Mouse (Mus musculus) neural tube, embryonic 12.5 days (tissue): ENCODE data around the gene Ksr2. TPM values are rescaled to one million over a fixed set of nuclear protein-coding genes. Genes with fewer than 3 reads are reported as not detected.
"Not testable (repeated sequence)": the region's sequence is repeated elsewhere in the genome, so short reads cannot be mapped to it uniquely, and the experiment has no call there.

ENCODE experiments used
- ATAC-seq: fragments of 200-750 bp; cut with Nextera tagmentation; 2 replicates; pipeline ENCODE4 v1.8.0; 2017; ENCODE audit warnings: low read depth, mild to moderate bottlenecking, moderate TSS enrichment, moderate library complexity; ENCODE audit not compliant: low FRiP score
- H3K27ac ChIP-seq: fragments of 300-500 bp; sonication (generic); 2 replicates; pipeline ENCODE4 v1.5.1; 2016
- H3K27me3 ChIP-seq: fragments of 300-500 bp; sonication (generic); replicated peaks from 2 replicates; pipeline ENCODE4 v1.6.1; 2016; ENCODE audit warnings: mild to moderate bottlenecking
- H3K36me3 ChIP-seq: fragments of 300-500 bp; sonication (generic); 2 replicates; pipeline ENCODE4 v1.6.1; 2016; ENCODE audit warnings: mild to moderate bottlenecking
- H3K4me1 ChIP-seq: fragments of 300-500 bp; sonication (generic); 2 replicates; pipeline ENCODE4 v1.6.1; 2016
- H3K4me2 ChIP-seq: fragments of 300-500 bp; sonication (generic); replicated peaks from 2 replicates; pipeline ENCODE4 v1.6.1; 2016; ENCODE audit warnings: mild to moderate bottlenecking
- H3K4me3 ChIP-seq: fragments of 300-500 bp; sonication (generic); 2 replicates; pipeline ENCODE4 v1.5.1; 2016
- H3K9ac ChIP-seq: fragments of 300-500 bp; sonication (generic); 2 replicates; pipeline ENCODE4 v1.6.1; 2016; ENCODE audit warnings: mild to moderate bottlenecking
- H3K9me3 ChIP-seq: fragments of 300-500 bp; sonication (generic); 2 replicates; pipeline ENCODE4 v1.6.1; 2016; ENCODE audit warnings: mild to moderate bottlenecking
- WGBS: fragments of 180-500 bp; shearing (Covaris S2); methylation state at CpG from one replicate; pipeline ENCODE4 v1.1.7; 2016; 5-methylcytosine and 5-hydroxymethylcytosine counted together
- polyA plus RNA-seq: library from polyadenylated mRNA; unstranded; fragments of >200 nt; fragmentation: Nextera tagmentation; extraction: Ambion mirVana; gene quantifications from 2 replicates; pipeline ENCODE4 v1.2.1, GENCODE M21; 2016

Ksr2 gene
- polyA plus RNA-seq, 1 experiment from 2014 or later: 3.4 TPM

GRCm38 (mm10) chr5:117607761-117608309 is 194.0 kb downstream of the Ksr2 start:
- H3K27ac ChIP-seq: no peak overlapping the region
- WGBS: 71% methylated on average over 15 of the region's 15 CpGs
- no peaks in the 10 kb centered on the region for H3K36me3 ChIP-seq
- H3K4me3 ChIP-seq: no peak overlapping the region
- H3K27me3 ChIP-seq: no peaks in the 10 kb centered on the region
- ATAC-seq: no peak
- H3K9me3 ChIP-seq: no peaks in the 10 kb centered on the region
- H3K4me2 ChIP-seq: no peak overlapping the region
- H3K9ac ChIP-seq: no peak overlapping the region
- H3K4me1 ChIP-seq: no peaks in the 10 kb centered on the region

DNA sequence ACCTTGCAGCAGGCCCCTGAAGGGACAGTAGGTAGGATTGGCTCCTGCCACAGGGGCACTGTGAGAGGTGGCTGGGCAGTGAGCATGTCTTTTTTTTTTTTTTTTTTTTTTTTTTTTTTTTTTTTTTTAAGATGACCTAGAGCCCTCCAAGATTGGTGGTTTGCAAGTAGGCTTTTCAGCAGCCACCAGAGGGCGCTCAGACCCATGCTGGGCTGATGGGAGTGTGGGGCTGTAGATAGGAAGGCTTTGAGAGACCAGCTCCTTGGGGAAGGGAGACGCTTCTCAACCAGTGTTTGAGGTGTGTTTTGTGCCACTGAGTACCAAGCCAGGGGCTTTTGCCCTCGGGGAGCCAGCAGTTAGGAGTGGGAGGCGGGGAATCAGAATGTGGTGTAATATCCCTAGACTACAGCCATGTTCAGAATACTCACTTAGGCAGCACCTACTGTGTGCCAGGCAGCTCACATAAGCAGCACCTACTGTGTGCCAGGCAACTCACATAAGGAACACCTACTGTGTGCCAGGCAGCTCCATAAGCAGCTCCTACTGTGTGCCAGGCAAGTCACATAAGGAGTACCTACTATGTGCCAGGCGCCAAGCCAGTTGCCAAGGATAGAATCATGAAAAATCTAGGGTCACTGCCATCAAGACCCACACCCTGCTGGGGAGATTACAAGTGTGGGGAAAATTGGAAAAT is 200.7 kb downstream of the Ksr2 start:
- no peak for ATAC-seq
- Histone ChIP-seq H3K27me3 (no peaks in the 10 kb centered on the region), H3K4me3 (no peak overlapping the region), H3K9me3 (no peaks in the 10 kb centered on the region), H3K36me3 (no peaks in the 10 kb centered on the region), H3K9ac (no peak overlapping the region), H3K27ac (no peak overlapping the region), H3K4me2 (no peak overlapping the region), H3K4me1 (no peaks in the 10 kb centered on the region)
- WGBS: 38% methylated on average over 5 of the region's 5 CpGs

DNA sequence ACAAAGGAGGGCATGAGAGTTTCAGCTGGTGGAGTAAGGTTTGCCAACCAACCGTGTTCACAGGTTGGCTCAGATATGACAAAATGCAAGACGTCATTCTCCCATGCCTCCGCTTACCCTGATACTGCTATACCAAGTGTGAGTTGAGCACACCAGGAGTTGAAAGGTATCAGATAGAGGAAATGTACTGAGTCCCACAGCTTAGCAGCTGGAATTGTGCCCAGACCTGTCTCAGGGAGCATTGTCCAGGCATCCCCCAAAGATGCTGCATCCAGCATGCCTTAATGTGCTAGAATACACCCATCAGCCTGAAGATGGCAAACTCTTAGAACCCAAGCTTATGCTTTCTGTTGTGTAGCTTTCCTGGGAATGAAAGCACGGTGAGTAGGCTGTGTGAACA is 206.5 kb downstream of the Ksr2 start:
- ATAC-seq: no peak
- Histone ChIP-seq H3K4me1 (no peaks in the 10 kb centered on the region), H3K9me3 (no peaks in the 10 kb centered on the region), H3K9ac (no peak overlapping the region), H3K36me3 (no peaks in the 10 kb centered on the region), H3K4me2 (no peak overlapping the region), H3K27ac (no peak overlapping the region), H3K27me3 (0 out of 2 replicates have a peak, but pooled peaks cover 4% of the 10 kb centered on the region), H3K4me3 (no peak overlapping the region)
- WGBS: 87% methylated on average over 4 of the region's 4 CpGs

- Histone ChIP-seq H3K4me1 (peaks cover 6% of the 10 kb centered on the region), H3K4me2 (0 out of 2 replicates have a peak overlapping the region, but pooled peaks have one; percentile 3), H3K9me3 (no peaks in the 10 kb centered on the region), H3K27ac (no peak overlapping the region), H3K9ac (no peak overlapping the region), H3K27me3 (0 out of 2 replicates have a peak, but pooled peaks cover 4% of the 10 kb centered on the region), H3K4me3 (no peak overlapping the region), H3K36me3 (no peaks in the 10 kb centered on the region)
- WGBS: 15% methylated on average over 12 of the region's 12 CpGs
- ATAC-seq: 0 out of 2 replicates have a peak, but pooled peaks have one; percentile 50
Observed at GRCm38 (mm10) chr5:117622221-117622620, 208.4 kb downstream of the Ksr2 start.

- not testable (repeated sequence) for H3K4me1 ChIP-seq, H3K9me3 ChIP-seq, H3K4me3 ChIP-seq, H3K27me3 ChIP-seq, H3K9ac ChIP-seq, H3K36me3 ChIP-seq, ATAC-seq, H3K27ac ChIP-seq, H3K4me2 ChIP-seq
- WGBS: 93% methylated on average over 4 of the region's 4 CpGs
Observed at GRCm38 (mm10) chr5:117623206-117623605, 209.4 kb downstream of the Ksr2 start.

DNA sequence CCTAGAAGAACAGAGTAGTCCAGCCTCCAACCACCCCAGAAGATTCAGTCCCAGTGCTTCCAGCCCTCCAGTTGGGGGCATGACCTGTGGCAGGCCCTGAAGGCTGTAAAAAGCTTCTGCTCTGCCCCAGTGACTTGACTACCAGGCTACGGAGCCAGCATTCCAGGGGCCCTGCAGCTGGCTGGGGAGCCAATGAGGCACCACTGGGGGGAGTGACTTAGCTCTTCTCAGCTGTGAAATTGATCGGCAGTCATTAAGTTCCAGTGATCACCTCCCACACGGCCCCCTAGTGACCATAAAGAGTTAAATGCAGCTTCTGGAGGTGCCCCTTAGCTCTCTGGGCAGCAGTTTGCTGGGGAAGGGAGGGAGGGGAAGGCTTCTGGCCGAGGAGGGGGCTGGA is 213.1 kb downstream of the Ksr2 start:
- Histone ChIP-seq H3K27ac (no peak overlapping the region), H3K36me3 (no peaks in the 10 kb centered on the region), H3K4me1 (peaks cover 6% of the 10 kb centered on the region), H3K9ac (no peak overlapping the region), H3K27me3 (0 out of 2 replicates have a peak, but pooled peaks cover 4% of the 10 kb centered on the region), H3K9me3 (no peaks in the 10 kb centered on the region), H3K4me3 (no peak overlapping the region), H3K4me2 (no peak overlapping the region)
- WGBS: 1% methylated on average over 4 of the region's 4 CpGs
- ATAC-seq: no peak

DNA sequence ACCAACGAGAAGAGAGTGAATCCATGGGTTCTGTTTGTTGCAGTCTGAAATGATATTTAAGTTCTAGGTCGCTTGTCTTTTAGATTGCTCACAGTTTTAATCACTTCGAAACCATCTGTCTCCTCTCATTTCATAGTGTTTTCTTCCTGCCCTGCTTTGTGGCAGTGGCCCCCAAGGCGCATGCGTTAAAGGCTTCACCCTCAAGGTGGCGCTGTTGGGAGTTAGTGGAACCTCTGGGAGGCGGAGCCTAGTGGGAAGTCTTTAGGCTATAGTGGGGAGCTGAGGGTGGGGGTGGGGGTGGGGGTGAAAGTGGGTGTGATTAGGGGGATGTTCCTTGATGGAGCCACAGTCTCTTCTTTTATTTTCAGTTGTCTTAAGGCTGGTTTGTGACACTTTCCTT is 214.6 kb downstream of the Ksr2 start:
- 55% methylated on average over 7 of the region's 7 CpGs for WGBS
- peaks cover 6% of the 10 kb centered on the region for H3K4me1 ChIP-seq
- H3K27me3 ChIP-seq: 0 out of 2 replicates have a peak, but pooled peaks cover 4% of the 10 kb centered on the region
- H3K9me3 ChIP-seq: no peaks in the 10 kb centered on the region
- no peak overlapping the region for H3K9ac ChIP-seq
- no peak overlapping the region for H3K4me2 ChIP-seq
- ATAC-seq: no peak
- H3K27ac ChIP-seq: no peak overlapping the region
- no peak overlapping the region for H3K4me3 ChIP-seq
- H3K36me3 ChIP-seq: no peaks in the 10 kb centered on the region

DNA sequence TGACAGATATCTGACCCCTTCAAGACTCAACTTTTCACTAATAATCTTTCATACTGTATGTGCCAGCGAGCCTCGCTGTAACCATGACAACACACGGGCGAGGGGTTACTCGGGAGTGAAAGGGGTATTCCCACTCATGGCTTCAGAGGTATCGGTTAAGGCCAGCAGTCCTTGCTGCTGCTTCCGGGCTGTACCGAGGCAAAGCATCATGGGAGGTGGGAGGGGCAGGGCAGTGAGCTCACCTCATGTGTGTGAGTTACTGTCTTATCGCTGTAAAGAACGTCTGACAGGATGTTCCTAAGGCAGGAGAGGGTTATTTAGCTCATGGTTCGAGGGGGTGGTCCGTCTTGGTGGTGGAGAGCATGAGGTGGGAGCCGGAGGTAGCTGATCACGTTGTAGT is 215.8 kb downstream of the Ksr2 start:
- Histone ChIP-seq H3K27me3 (no peaks in the 10 kb centered on the region), H3K4me1 (peaks cover 6% of the 10 kb centered on the region), H3K36me3 (no peaks in the 10 kb centered on the region), H3K27ac (no peak overlapping the region), H3K9ac (no peak overlapping the region), H3K9me3 (no peaks in the 10 kb centered on the region), H3K4me2 (no peak overlapping the region), H3K4me3 (no peak overlapping the region)
- ATAC-seq: no peak
- 91% methylated on average over 14 of the region's 14 CpGs for WGBS

GRCm38 (mm10) chr5:117635211-117635610 is 221.4 kb downstream of the Ksr2 start:
- H3K9me3 ChIP-seq: no peaks in the 10 kb centered on the region
- no peaks in the 10 kb centered on the region for H3K36me3 ChIP-seq
- no peak overlapping the region for H3K27ac ChIP-seq
- no peaks in the 10 kb centered on the region for H3K27me3 ChIP-seq
- no peaks in the 10 kb centered on the region for H3K4me1 ChIP-seq
- ATAC-seq: no peak
- no peak overlapping the region for H3K4me3 ChIP-seq
- H3K4me2 ChIP-seq: no peak overlapping the region
- H3K9ac ChIP-seq: no peak overlapping the region
- 70% methylated on average over 2 of the region's 2 CpGs for WGBS

DNA sequence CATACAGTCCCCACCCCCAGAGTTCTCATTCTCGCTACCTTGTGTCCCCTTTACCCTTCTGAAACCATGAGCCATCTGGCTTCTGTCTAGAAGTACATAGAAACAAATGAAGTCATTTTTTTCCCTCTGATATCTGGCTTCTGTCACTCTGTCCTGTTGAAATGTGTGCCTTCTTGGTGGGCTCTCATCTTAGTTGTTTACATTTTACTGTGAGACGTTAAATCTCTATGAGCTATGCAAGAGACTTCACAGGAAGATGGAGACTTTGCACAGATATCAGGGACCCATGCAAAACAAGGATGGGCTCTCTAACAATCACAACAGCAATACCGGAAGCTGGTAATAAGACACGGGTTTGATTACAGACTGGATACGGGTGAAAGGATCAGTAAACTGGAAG is 222.0 kb downstream of the Ksr2 start:
- Histone ChIP-seq H3K4me2 (no peak overlapping the region), H3K9me3 (no peaks in the 10 kb centered on the region), H3K27me3 (no peaks in the 10 kb centered on the region), H3K36me3 (no peaks in the 10 kb centered on the region), H3K4me3 (no peak overlapping the region), H3K27ac (no peak overlapping the region), H3K9ac (no peak overlapping the region), H3K4me1 (no peaks in the 10 kb centered on the region)
- ATAC-seq: no peak
- 88% methylated on average over 5 of the region's 5 CpGs for WGBS

- Histone ChIP-seq H3K4me1 (no peaks in the 10 kb centered on the region), H3K27ac (no peak overlapping the region), H3K4me2 (no peak overlapping the region), H3K27me3 (no peaks in the 10 kb centered on the region), H3K9me3 (no peaks in the 10 kb centered on the region), H3K36me3 (no peaks in the 10 kb centered on the region), H3K4me3 (no peak overlapping the region), H3K9ac (no peak overlapping the region)
- ATAC-seq: no peak
- WGBS: 81% methylated on average over 6 of the region's 6 CpGs
Observed at GRCm38 (mm10) chr5:117641585-117641984, 227.8 kb downstream of the Ksr2 start.

DNA sequence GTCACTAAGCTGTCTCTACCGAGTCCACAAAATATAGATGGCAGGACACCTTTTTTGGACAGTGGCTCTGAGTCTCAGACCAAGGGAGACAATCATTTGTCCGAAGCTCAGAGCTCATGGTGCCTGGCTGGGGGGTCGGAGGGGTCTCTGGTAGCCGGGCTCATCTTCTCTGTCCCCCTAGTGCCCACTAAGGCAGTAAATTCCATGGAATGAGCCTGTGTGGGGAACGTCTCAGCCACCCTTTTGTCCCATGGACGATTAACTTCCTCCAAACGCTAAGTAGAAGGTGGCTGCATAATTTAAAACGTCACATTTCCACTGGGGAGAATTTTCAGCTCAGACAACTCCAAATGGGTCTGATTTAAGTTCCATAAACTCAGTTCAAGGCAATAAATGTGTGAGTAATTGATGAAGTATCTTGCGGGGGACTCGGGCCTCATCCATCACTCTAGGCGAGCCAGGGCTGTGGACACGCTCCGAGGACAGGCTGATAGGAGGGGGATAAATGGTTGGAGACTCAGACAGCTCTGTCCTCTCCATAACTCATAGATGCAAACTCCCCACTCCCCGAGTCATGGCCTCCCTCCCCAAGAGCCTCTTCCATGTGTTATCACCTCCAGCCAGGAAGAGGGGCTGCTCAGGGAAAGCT is 237.6 kb downstream of the Ksr2 start:
- 0 out of 2 replicates have a peak, but pooled peaks cover 4% of the 10 kb centered on the region for H3K4me1 ChIP-seq
- H3K9ac ChIP-seq: no peak overlapping the region
- ATAC-seq: 0 out of 2 replicates have a peak, but pooled peaks have one; percentile 53
- H3K27ac ChIP-seq: no peak overlapping the region
- no peaks in the 10 kb centered on the region for H3K9me3 ChIP-seq
- H3K4me3 ChIP-seq: no peak overlapping the region
- H3K27me3 ChIP-seq: no peaks in the 10 kb centered on the region
- H3K36me3 ChIP-seq: no peaks in the 10 kb centered on the region
- H3K4me2 ChIP-seq: no peak overlapping the region
- WGBS: 47% methylated on average over 14 of the region's 14 CpGs
